Mouse (Mus musculus): Measurements from ENCODE around the gene Whamm. TPM values are rescaled to one million over a fixed set of nuclear protein-coding genes. Genes with fewer than 3 reads are reported as not detected.

Gene Whamm
- total and polyA plus RNA-seq, 3 experiments: 5.4 to 13.3 (median 13.3) TPM

- no peaks in the 10 kb centered on the region for H3K9me3 ChIP-seq (replicated peaks; ENCODE audit: low read length)
- H3K4me1 ChIP-seq (ENCODE audit: control insufficient read depth in 1 of 2, insufficient read depth in 2 of 2): peaks cover 0 to 4% of the 10 kb centered on the region in 2 experiments; a peak in 1 of 4 replicates
- DNase-seq (ENCODE audit: extremely low read depth): no peak
- dilution Hi-C loops (cut with MboI; ENCODE audit: extremely low pct_ligation_motif_present, extremely low pct_unique_long_range_greater_than_20kb, low sequenced_read_pairs) (no loop called here), in situ Hi-C loops (cut with MboI; ENCODE audit: low pct_ligation_motif_present, low pct_unique_long_range_greater_than_20kb, low sequenced_read_pairs) (no loop called here)
- no peak overlapping the region for H3K4me2 ChIP-seq (ENCODE audit: insufficient read depth, low read depth, poor library complexity, severe bottlenecking)
- H3K27me3 ChIP-seq (replicated peaks): no peaks in the 10 kb centered on the region
- H3K9ac ChIP-seq (ENCODE audit: insufficient read depth, low read depth): no peak overlapping the region
- TF ChIP-seq MAFK (IDR thresholded peaks at IDR 0.05; ENCODE audit: insufficient replicate concordance, low read length): no peak
- TF ChIP-seq NRF1 (IDR thresholded peaks at IDR 0.05; ENCODE audit: low read depth, low read length): no peak
- no peak for TF ChIP-seq E2F4 (IDR thresholded peaks at IDR 0.05; ENCODE audit: insufficient replicate concordance, low read depth, low read length)
- no peak for TF ChIP-seq JUN (IDR thresholded peaks at IDR 0.05; ENCODE audit: insufficient read depth, low read depth, low read length)
- no peak for TF ChIP-seq JUND (conservative IDR thresholded peaks at IDR 0.05; ENCODE audit: low read depth, low read length)
- no peak for TF ChIP-seq UBTF (IDR thresholded peaks at IDR 0.05; ENCODE audit: low read depth, low read length)
- no peak for TF ChIP-seq EP300 (IDR thresholded peaks at IDR 0.05; ENCODE audit: low read length)
- no peak for TF ChIP-seq HCFC1 (IDR thresholded peaks at IDR 0.05; ENCODE audit: low read depth, low read length)
- no peak for TF ChIP-seq TBP (conservative IDR thresholded peaks at IDR 0.05; ENCODE audit: low read depth, low read length)
- no peak for TF ChIP-seq CTCF (conservative IDR thresholded peaks at IDR 0.05 in 1 of 2, IDR thresholded peaks at IDR 0.05 in 1 of 2; ENCODE audit: low read depth in 2 of 2, low read length in 2 of 2)
- H3K79me2 ChIP-seq (replicated peaks; ENCODE audit: control insufficient read depth, extremely low read depth, insufficient read depth, poor library complexity, severe bottlenecking): no peaks in the 10 kb centered on the region
- no peak overlapping the region for H3K27ac ChIP-seq (ENCODE audit: insufficient read depth, low read depth)
- H3K36me3 ChIP-seq (replicated peaks in 1 of 2; ENCODE audit: control insufficient read depth in 1 of 2, insufficient read depth in 1 of 2, low read length in 1 of 2): peaks cover 0 to 3% of the 10 kb centered on the region in 2 experiments
- no peak overlapping the region for H3K4me3 ChIP-seq (replicated peaks in 1 of 3; ENCODE audit: low read depth in 2 of 3, low read length in 2 of 3, poor library complexity in 1 of 3)
Measured at GRCm38 (mm10) chr7:81542934-81543333, 28.1 kb upstream of the Whamm start.

- H3K79me2 ChIP-seq (replicated peaks; ENCODE audit: control insufficient read depth, extremely low read depth, insufficient read depth, poor library complexity, severe bottlenecking): no peaks in the 10 kb centered on the region
- DNase-seq (ENCODE audit: extremely low read depth): no peak
- in situ Hi-C loops (cut with MboI; ENCODE audit: low pct_ligation_motif_present, low pct_unique_long_range_greater_than_20kb, low sequenced_read_pairs): no loop called here
- no peak overlapping the region for H3K27ac ChIP-seq (ENCODE audit: insufficient read depth, low read depth)
- TF ChIP-seq JUND (conservative IDR thresholded peaks at IDR 0.05; ENCODE audit: low read depth, low read length) (no peak), ELF1 (IDR thresholded peaks at IDR 0.05; ENCODE audit: low read depth, low read length) (peak; percentile 76)
- H3K9ac ChIP-seq (ENCODE audit: insufficient read depth, low read depth): no peak overlapping the region
- dilution Hi-C loops (cut with MboI; ENCODE audit: extremely low pct_ligation_motif_present, extremely low pct_unique_long_range_greater_than_20kb, low sequenced_read_pairs): no loop called here
- H3K9me3 ChIP-seq (replicated peaks; ENCODE audit: low read length): no peaks in the 10 kb centered on the region
- no peaks in the 10 kb centered on the region for H3K27me3 ChIP-seq (replicated peaks)
- H3K4me1 ChIP-seq (ENCODE audit: control insufficient read depth in 1 of 2, insufficient read depth in 2 of 2): peaks cover 6 to 8% of the 10 kb centered on the region in 2 experiments; a peak in 3 of 4 replicates
- H3K36me3 ChIP-seq (replicated peaks in 1 of 2; ENCODE audit: control insufficient read depth in 1 of 2, insufficient read depth in 1 of 2, low read length in 1 of 2): no peaks in the 10 kb centered on the region
- H3K4me3 ChIP-seq (replicated peaks in 1 of 3; ENCODE audit: low read depth in 2 of 3, low read length in 2 of 3, poor library complexity in 1 of 3): peak overlapping the region in 1 of 3 experiments; percentile 43
- H3K4me2 ChIP-seq (ENCODE audit: insufficient read depth, low read depth, poor library complexity, severe bottlenecking): peak overlapping the region; percentile 17; the same call in 1 of the 2 replicates
Measured at GRCm38 (mm10) chr7:81548864-81549263, 22.2 kb upstream of the Whamm start.

GRCm38 (mm10) chr7:81553589-81553988, 17.5 kb upstream of the Whamm start:
- no peaks in the 10 kb centered on the region for H3K79me2 ChIP-seq (replicated peaks; ENCODE audit: control insufficient read depth, extremely low read depth, insufficient read depth, poor library complexity, severe bottlenecking)
- in situ Hi-C loops (cut with MboI; ENCODE audit: low pct_ligation_motif_present, low pct_unique_long_range_greater_than_20kb, low sequenced_read_pairs) (no loop called here), dilution Hi-C loops (cut with MboI; ENCODE audit: extremely low pct_ligation_motif_present, extremely low pct_unique_long_range_greater_than_20kb, low sequenced_read_pairs) (no loop called here)

More at GRCm38 (mm10) chr7:81553589-81553988, 17.5 kb upstream of the Whamm start:
- H3K4me3 ChIP-seq (replicated peaks in 1 of 3; ENCODE audit: low read depth in 2 of 3, low read length in 2 of 3, poor library complexity in 1 of 3): no peak overlapping the region
- no peak overlapping the region for H3K4me2 ChIP-seq (ENCODE audit: insufficient read depth, low read depth, poor library complexity, severe bottlenecking)
- H3K27ac ChIP-seq (ENCODE audit: insufficient read depth, low read depth): no peak overlapping the region
- H3K27me3 ChIP-seq (replicated peaks): no peaks in the 10 kb centered on the region
- H3K9ac ChIP-seq (ENCODE audit: insufficient read depth, low read depth): no peak overlapping the region
- TF ChIP-seq KAT2A (IDR thresholded peaks at IDR 0.05; ENCODE audit: insufficient replicate concordance, low read length) (no peak), MAX (IDR thresholded peaks at IDR 0.05; ENCODE audit: low read length) (no peak), SIN3A (IDR thresholded peaks at IDR 0.05; ENCODE audit: low read length) (no peak), MAFK (IDR thresholded peaks at IDR 0.05; ENCODE audit: insufficient replicate concordance, low read length) (no peak), MYC (IDR thresholded peaks at IDR 0.05; ENCODE audit: low read depth, low read length) (no peak), EP300 (IDR thresholded peaks at IDR 0.05; ENCODE audit: low read length) (no peak), JUN (IDR thresholded peaks at IDR 0.05; ENCODE audit: insufficient read depth, low read depth, low read length) (no peak), NRF1 (IDR thresholded peaks at IDR 0.05; ENCODE audit: low read depth, low read length) (no peak), PAX5 (IDR thresholded peaks at IDR 0.05; ENCODE audit: low read length) (no peak), POLR2A (IDR thresholded peaks at IDR 0.05; ENCODE audit: low read depth, low read length) (no peak), MXI1 (IDR thresholded peaks at IDR 0.05; ENCODE audit: low read depth, low read length) (no peak), CTCF (conservative IDR thresholded peaks at IDR 0.05 in 1 of 2, IDR thresholded peaks at IDR 0.05 in 1 of 2; ENCODE audit: low read depth in 2 of 2, low read length in 2 of 2) (no peak)
- peaks cover 2 to 3% of the 10 kb centered on the region in 2 experiments; a peak in 3 of 4 replicates for H3K4me1 ChIP-seq (ENCODE audit: control insufficient read depth in 1 of 2, insufficient read depth in 2 of 2)
- H3K36me3 ChIP-seq (replicated peaks in 1 of 2; ENCODE audit: control insufficient read depth in 1 of 2, insufficient read depth in 1 of 2, low read length in 1 of 2): no peaks in the 10 kb centered on the region
- DNase-seq (ENCODE audit: extremely low read depth): no peak
- H3K9me3 ChIP-seq (replicated peaks; ENCODE audit: low read length): no peaks in the 10 kb centered on the region

Measured in CH12.LX (cell line).